Mouse (Mus musculus) frontal cortex, postnatal 10 days (tissue): ENCODE measurements around the gene Gm15128.
"Not testable (repeated sequence)": the region's sequence is repeated elsewhere in the genome, so short reads cannot be mapped to it uniquely, and the experiment has no call there.

Experiments used
- DNase-seq, 2 experiments: peaks; one replicate each; pipeline ENCODE4 v3.0.0; 2022; ENCODE audit warnings: low spot score in 2 of 2, mixed read lengths in 1 of 2

Gene Gm15128

GRCm38 (mm10) chrX:147765691-147766090 lies at the start of gene Gm15128:
Gene Gm15128, plus strand, starts transcription at chrX:147765991.
- DNase-seq, result not testable (repeated sequence)
